Mouse (Mus musculus) G1E (cell line): ENCODE measurements at regions not wholly inside any gene's neighbourhood (a gene's known extent, or its start where the extent isn't known, plus 50 kb on each side); places are given as distances from the start of the nearest gene placed in this dataset.

Experiments
- CTCF ChIP-seq: IDR thresholded peaks from 2 replicates; pipeline ENCODE4 v1.5.1; 2012; ENCODE audit warnings: low read depth, low read length, inconsistent platforms, mixed read lengths
- GATA1 ChIP-seq: IDR thresholded peaks from 2 replicates; pipeline ENCODE4 v1.6.1; 2012; ENCODE audit warnings: borderline replicate concordance, low read length, inconsistent platforms, mixed read lengths
- TAL1 ChIP-seq: conservative IDR thresholded peaks from 2 replicates; pipeline ENCODE4 v1.6.1; 2012; ENCODE audit warnings: low read depth, low read length, inconsistent platforms, mixed read lengths

DNA sequence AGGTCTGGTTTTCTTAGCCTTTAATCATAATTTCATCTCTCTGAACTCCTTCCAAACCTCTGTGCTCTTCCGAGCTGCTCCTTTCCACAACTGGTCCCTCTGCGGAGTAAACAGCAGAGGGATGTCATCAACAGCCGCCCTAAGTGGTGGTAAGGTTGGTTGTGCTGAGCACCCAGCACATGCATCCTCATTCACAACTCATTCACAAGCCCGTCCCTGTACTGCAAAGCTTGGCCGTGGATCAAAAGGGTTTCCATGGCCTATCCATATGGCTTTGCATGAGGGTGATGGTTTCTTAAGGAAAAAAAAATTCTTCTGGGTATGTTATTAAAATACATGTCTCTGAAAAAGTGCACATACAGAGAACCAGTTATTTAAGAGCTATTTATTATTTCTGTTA is 828.6 kb upstream of the Sox9 start:
- TF ChIP-seq TAL1, result no peak
- TF ChIP-seq GATA1, result no peak
- TF ChIP-seq CTCF, result no peak
